Mouse (Mus musculus): Measurements from ENCODE around the gene C1ql1.
A peak's percentile ranks its signal among the peaks of the same experiment; 100 is the strongest.

The C1ql1 gene

DNA sequence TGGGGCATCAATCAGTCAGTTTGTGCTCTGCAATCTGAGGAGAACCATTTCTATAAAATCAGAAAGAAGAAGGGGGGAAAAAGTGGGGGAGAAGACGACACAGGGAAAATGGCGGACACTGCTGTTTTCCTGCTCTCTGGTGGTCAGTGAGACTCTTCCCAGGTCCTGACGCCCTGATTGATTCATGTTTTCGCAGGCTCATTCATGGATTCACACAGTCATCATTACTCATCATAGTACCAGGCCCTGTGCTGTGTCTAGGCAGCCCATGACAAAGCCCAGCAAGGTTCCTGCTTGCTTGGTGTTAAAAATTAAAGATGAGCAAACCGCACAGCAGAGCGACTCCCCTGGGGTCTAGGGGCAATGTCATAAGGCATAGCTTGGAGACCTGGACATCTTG, 11.9 kb upstream of the C1ql1 start:
- no peak for DNase-seq (ENCODE audit: low spot score in 2 of 2)

GRCm38 (mm10) chr11:102957692-102958091, 11.2 kb upstream of the C1ql1 start:
- no peak for DNase-seq (ENCODE audit: low spot score in 2 of 2)

DNA sequence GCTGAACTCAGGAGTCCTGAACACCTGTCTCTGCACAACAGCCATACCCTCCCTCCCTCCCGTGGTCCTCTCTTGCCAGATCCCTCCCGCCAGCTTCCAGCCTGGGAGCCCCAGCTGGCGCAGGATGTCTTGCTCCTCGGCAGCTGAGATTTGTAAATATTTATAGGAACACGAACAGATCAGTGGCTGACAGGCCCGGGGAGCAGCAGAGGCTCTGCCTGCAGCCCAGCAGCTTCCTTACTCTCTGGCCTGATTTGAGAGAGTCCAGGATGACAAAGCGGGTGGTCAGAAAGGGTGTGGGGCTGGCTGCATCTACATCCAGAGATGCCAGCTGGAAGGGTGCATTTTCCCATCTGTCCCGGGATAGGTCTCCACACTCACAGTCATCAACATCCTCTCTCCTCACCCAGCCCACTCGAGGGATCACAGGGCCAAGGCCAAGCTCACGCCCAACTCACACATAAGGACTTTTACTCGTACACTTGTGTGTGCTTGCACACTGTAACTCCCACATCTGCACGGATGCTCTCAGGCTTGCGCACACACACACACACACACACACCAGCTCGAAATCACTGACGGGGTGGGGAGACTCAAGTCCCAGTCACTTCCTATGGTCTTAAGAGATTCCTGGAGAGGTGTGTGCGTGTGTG, 10.6 kb upstream of the C1ql1 start:
- DNase-seq (ENCODE audit: low spot score in 2 of 2) = no peak

- DNase-seq (ENCODE audit: low spot score in 2 of 2) = no peak
Observed at GRCm38 (mm10) chr11:102952922-102953321, 6.4 kb upstream of the C1ql1 start.

DNA sequence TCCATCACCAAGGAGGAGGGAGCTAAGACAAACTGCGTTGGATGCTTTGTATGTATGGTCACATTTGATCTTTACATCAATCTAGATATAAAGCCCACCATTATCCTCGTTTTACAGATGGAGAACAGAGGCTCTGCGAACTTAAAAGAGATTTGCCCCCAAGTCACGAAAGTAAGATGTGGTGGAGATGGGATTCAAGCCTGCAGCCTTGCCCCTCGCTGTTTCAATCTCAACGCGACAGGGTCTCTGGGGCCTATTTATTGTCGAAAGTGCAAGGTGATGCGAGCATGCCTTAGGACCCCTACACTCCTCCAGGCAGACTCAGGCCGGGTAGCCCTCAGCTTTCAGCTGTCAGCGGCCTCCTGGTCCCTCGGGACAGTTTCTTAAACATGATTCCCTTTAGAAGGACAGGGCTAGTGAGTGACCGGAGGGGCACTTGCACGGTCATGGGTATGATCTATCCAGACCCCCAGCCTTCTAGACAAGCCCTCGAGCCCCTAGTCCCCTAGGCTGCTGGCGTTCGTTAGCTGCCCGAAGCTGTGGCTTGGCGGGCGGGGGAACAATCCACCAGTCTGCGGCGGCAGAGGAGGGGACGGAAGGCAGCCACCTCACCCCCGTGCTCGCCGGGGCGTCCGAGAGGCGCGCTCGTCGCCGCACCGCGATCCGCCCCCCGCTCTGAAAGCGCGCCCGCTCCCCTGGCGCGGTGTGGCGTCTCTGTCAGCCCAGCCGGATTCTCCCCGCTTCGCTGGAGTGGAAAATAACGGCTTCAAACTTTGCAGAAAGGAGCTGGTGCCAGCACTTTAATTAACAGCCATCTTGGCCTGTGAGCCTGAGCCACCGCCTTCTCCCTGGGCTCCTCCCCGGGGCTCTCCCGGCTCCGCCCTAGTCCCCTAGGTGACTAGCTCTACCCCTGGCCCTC, 1.8 kb upstream of the C1ql1 start:
- peak; percentile 54 to 59 for DNase-seq (ENCODE audit: low spot score in 2 of 2)

DNA sequence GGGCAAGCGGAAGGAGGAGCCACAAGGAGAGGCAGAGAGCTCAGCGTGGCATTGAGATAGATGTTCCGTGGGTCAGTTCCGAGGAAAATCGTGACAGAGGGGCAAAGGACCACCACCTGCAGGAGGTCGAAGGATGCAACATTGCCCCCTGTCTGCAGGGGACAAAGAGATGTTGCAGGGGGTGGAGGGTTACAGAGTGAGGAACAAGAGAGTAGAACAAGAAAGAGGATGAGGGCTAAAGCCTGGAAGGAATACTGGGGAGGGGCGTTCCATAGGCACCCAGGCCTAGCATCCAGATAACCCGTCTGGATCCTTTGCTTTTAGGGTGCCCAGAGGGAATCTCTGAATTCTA, 480 bp upstream of the C1ql1 start:
- DNase-seq (ENCODE audit: low spot score in 2 of 2) = no peak

DNA sequence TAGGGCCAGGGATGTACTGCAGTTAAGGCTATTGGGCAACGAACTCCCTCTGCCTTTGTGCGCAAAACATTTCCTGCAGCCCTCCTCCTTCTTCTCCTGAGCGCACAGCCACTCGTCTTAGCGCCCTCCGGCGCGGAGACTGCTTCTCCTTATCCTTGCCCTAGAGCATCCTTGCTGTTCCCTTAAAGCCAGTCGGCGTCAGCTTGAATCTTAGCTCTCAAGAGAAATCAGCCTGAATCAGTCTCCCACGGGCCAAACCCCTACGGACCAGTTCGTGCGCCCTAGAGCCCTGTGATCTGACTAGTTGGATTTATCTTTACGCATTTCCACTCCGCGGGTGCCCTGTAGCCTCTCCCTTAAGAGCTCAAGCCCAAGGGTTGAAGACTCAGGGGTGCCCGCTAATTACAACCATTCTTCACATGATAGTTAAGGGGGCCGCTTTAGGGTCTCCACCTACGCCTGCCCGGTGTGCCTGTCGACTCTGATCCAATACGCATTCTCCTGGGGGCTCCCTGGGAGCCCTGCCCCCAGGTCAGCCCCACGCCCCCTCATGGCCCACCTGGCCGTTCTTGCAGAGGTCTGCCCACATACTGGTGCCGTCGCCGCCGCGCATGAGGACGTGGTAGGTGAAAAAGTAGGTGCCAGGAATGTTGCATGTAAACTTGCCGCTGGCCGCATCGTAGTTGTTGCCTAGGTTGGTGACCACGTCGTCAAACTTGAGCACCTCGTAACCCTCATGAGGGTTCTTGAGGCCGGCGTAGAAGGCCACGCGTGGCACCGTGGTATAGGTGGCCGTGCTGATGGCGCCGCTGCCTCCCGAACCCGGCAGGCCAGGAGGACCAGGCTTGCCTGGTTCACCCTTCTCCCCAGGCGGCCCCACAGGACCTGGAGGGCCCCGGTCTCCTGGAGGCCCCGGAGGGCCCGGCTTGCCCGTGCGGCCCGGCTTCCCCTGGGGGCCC, 903 bp downstream of the C1ql1 start:
- DNase-seq (ENCODE audit: low spot score in 2 of 2) = no peak

GRCm38 (mm10) chr11:102941236-102941635, 5.3 kb downstream of the C1ql1 start:
- DNase-seq (ENCODE audit: low spot score in 2 of 2) = no peak

DNA sequence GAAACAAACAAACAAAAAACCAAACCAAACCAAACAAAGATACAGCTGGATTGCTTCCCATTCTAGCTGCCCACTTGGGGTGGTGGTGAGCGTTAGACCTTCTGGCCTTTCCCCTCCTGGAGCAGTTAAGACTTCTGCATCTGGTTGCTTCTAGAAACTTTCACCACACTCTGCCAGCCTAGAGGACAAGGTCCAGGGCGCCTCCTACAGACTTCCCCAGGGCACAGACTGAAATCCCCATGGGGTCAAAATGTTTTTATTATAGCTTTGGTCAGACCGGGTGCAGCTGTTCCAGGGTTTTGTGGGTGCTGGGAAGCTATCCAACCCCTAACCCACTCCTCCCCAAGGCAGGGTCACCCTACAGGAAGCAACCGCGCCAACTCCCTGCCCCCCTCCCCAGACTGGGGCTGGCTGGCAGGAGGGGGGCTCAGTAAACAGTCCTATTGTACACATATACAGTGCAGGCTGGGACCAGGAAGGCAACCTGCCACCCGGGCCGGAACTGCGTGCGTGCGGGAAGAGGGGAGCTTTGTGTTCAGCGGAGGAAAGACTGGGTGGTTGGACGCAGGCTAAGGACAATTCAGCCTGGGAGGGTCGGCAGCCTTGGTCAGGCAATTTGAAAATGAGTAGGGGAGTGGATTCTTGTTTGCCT, 7.3 kb downstream of the C1ql1 start:
- peak; percentile 61 to 62 for DNase-seq (ENCODE audit: low spot score in 2 of 2)

DNA sequence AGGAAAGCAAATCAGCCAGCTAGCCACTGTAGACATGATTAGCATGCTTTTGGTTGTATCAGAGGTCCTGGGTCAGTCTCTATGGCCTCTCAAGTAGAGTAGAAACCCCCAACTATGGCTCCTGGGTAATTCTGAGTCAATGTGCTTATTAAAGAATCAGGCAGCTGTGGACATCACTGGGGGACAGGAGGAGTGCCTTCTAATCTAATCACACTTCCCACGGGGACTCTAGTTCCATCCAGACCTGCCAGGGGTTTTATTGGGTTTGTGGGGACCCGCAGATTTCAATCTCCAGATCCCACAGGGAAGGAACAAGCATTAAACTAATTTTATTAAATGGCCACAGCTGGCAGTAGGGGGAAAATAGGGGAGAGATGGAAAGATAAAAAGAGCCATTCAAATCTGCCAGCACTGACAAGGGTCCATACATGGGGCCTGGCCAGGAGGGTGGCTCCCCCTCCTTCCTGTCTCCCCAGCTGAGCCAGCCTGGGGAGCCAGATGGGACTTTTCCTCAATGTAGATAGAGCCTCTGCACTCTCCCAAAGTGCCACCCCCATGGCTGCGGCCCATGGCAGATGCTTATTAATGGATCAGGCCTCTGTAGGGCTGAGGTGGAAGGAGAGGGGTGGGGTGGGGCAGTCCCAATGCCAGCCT, 8.8 kb downstream of the C1ql1 start:
- peak; percentile 65 to 73 for DNase-seq (ENCODE audit: low spot score in 2 of 2)

DNA sequence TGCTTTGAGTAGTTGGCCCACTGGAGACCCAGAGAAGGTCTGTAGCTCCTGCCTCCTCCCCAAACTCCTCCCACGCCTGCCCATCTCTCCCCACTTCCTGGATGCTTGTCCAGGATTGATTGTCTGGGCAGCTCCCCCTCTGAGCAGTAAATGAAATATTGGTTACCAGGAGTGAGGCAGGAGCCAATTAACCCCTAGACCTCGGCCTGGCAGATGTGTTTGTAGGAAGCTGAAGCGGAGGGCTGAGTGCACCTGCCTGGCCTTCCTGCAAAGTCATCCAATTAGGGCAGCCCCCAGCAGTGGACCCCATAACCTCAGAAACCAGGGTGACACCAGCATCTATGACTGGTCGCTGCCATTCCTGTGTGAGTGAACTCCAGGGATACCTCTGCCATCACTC, 10.2 kb downstream of the C1ql1 start:
- DNase-seq (ENCODE audit: low spot score in 2 of 2) = no peak

GRCm38 (mm10) chr11:102930672-102931071, 15.8 kb downstream of the C1ql1 start:
- no peak for DNase-seq (ENCODE audit: low spot score in 2 of 2)

DNA sequence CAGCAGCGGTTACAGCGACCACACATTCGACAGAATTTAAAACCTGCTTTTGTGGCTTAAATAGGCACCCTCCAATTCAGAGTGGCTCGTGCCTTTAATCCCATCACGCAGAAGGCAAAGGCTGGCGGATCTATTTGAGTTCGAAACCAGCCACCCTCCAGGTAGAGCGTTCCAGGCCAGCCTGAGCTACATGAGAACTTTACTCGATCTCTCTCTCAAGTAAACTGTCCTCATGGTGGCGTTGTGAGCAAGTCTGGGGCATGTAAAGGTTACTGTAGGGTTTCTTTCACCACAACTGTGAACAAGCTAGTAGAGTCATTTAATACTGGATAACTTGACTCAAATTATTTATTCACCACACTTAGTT, 21.2 kb downstream of the C1ql1 start:
- no peak for DNase-seq (ENCODE audit: low spot score in 2 of 2)

DNA sequence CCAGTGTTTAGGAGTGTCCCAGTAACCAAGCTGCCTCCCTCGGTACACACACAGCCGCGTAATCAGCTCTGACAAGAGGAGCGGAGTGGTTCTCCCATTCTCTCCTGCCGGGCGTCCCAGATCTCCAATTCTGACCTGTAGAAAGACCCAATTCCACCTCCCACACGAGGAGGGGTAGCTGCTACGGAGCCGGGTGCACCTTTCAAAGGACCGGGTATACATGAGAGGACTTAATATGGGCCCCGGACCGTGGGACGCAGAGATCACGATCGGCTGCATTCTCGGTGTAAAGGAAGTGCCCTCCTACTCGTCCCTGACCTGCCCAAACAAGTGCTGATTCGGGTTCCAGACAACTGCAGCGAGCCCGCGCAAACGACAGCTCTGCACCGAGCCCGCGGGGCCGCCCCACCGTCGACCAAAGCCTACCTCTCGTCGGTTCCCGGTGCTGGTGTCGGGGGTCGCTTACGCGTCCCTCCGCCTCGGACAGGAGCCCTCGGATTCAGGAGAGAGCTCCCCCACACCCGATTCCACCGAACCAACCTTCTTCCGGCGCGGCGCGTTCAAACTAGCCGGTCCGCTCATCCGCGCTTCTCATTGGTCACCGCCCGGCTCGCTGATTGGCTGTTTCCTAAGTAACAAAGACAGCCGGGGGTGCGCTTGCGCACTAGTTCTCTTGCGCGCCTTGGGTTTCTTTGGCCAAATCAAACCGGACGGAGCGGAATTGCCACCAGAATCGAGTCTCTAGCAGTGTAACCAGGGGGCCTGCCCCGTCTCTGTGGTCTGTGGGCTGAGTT, 21.7 kb downstream of the C1ql1 start, which contains the start of gene Kif18b:
Gene Kif18b (minus strand): TSS at position 568 of the 794 bp plus-strand sequence.
- DNase-seq (ENCODE audit: low spot score in 2 of 2) = peak; percentile 98

- DNase-seq (ENCODE audit: low spot score in 2 of 2) = no peak
Observed at GRCm38 (mm10) chr11:102921491-102921890, 25.0 kb downstream of the C1ql1 start.

- no peak for DNase-seq (ENCODE audit: low spot score in 2 of 2)
Observed at GRCm38 (mm10) chr11:102918077-102918476, 28.4 kb downstream of the C1ql1 start.

GRCm38 (mm10) chr11:102915380-102915779, 31.1 kb downstream of the C1ql1 start:
- DNase-seq (ENCODE audit: low spot score in 2 of 2) = no peak

DNA sequence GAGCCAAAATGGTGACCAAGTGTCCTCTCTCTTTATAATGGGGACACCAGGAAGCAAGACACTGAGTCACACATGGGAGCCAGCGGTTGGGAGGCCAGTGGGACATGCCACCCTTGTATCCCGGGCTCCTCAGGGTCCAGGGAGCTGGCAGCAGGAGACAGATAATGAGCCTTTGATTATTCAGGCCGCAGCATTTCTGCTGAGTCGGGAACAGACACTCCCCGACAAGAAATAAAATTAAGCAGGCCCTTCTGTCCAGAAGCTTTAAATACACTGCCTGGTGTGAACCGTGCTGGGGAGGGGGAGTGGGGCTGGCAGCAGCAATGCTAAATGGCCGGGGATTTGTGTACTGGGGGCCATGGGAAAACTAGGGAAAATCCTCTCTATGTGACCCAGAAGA, 35.1 kb downstream of the C1ql1 start:
- peak in 1 of 2 experiments; percentile 54 for DNase-seq (ENCODE audit: low spot score in 2 of 2)

- DNase-seq (ENCODE audit: low spot score in 2 of 2) = no peak
Observed at GRCm38 (mm10) chr11:102903654-102904053, 42.8 kb downstream of the C1ql1 start.

DNA sequence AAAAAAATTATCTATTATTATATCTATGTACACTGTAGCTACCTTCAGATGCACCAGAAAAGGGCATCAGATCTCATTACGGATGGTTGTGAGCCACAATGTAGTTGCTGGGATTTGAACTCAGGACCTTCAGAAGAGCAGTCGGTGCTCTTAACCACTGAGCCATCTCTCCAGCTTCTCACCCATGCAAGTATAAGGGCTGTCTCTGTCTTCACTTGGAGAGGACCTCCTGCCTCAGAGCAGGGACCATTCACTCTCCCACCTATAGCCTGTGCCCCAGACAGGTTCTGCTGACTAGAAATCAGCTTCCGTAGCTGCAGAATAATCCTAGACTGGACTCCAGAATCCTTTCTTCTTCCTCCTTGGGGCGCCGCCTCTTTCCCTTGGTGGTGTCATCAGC, 44.4 kb downstream of the C1ql1 start:
- no peak for DNase-seq (ENCODE audit: low spot score in 2 of 2)

Data from right cerebral cortex, postnatal 10 days (tissue).